Mouse (Mus musculus): Measurements from ENCODE around the gene Cuedc2. TPM values are rescaled to one million over a fixed set of nuclear protein-coding genes. Genes with fewer than 3 reads are reported as not detected.

The Cuedc2 gene
- polyA plus RNA-seq, 1 experiment = 233 TPM

DNA sequence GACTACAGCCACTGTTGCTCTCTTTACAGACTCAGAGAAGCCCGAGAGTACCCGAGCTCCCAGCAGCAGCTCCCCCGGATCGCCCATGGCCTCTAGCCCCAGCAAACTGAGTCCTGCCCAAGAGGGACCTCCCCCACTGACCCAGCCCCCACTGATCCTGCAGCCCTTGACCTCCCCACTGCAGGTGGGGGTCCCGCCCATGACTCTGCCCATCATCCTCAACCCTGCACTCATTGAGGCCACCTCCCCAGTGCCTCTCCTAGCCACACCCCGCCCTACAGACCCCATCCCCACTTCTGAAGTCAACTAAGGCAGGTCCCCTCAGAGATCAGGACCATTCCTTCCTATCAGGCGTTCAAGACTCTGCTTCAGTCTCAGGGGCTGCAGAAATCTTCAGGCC lies 52.9 kb downstream of the Cuedc2 start:
- no peak for TF ChIP-seq CTCF (IDR thresholded peaks at IDR 0.05; ENCODE audit: extremely low read depth, insufficient read depth, low read length)
- no peak for TF ChIP-seq POLR2A (IDR thresholded peaks at IDR 0.05; ENCODE audit: extremely low read depth, insufficient read depth, low read length)
- no peak overlapping the region for H3K4me3 ChIP-seq (ENCODE audit: insufficient read depth, low read length)
- H3K4me1 ChIP-seq (ENCODE audit: control insufficient read depth, insufficient read depth, low read length) = no peaks in the 10 kb centered on the region
- H3K27ac ChIP-seq (ENCODE audit: insufficient read depth, low read length) = no peak overlapping the region

DNA sequence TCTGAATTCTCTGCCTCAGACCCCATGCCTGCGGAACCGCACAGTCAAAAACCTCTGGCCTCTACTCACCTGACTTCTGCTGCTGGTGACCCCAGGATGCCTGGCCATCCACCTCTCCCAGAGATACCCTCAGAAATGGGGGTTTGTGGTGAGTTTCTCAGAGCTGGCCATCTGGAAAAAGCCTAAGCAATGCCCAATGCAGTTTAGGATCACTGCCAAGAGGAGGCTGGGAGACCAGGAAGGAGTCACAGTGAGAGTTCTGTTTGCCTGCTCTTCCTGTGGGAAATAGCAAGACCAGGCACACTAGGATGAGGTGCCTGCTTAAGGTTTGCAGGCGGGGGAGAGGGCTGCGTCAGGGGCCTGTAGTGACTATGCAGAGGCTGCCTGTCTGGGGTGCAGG lies 53.8 kb downstream of the Cuedc2 start:
- Histone ChIP-seq H3K4me3 (ENCODE audit: insufficient read depth, low read length) (no peak overlapping the region), H3K27ac (ENCODE audit: insufficient read depth, low read length) (no peak overlapping the region), H3K4me1 (ENCODE audit: control insufficient read depth, insufficient read depth, low read length) (no peaks in the 10 kb centered on the region)
- TF ChIP-seq POLR2A (IDR thresholded peaks at IDR 0.05; ENCODE audit: extremely low read depth, insufficient read depth, low read length) (no peak), CTCF (IDR thresholded peaks at IDR 0.05; ENCODE audit: extremely low read depth, insufficient read depth, low read length) (no peak)

DNA sequence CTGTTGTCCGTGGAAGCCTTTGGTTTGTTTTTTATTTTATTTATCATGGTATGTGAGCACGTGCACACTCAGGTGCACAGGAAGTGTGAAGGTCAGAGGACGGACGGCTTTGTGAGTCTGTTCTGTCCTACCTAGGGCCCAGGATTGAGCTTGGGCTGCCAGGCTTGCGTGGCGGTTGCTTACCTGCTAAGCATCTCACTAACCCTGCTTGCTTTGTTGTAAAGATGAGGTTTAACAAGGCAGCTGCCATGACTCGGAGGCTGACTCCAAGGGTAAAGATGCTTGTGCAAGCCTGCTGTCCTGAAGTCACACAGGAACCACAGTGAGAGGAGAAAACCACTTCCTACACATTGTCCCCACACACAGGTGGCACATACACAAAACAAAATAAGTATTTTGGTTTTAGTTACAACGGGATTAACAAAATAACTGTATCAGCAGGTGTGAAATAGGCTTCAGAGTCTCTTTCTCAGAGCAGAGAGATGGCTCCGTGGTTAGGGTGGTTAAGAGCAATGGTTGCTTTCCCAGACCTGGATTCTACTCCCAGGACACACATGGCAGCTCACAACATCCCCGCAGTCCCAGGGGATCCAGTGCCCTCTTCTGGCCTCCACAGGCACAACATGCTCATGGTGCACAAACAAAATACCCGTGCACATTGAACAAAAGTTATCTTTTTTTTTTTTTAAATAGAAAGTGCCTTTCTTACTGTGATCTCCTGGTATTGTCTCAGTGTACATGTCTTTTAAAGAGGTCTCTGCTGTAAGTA lies 56.2 kb downstream of the Cuedc2 start:
- no peaks in the 10 kb centered on the region for H3K4me1 ChIP-seq (ENCODE audit: control insufficient read depth, insufficient read depth, low read length)
- no peak overlapping the region for H3K27ac ChIP-seq (ENCODE audit: insufficient read depth, low read length)
- TF ChIP-seq POLR2A (IDR thresholded peaks at IDR 0.05; ENCODE audit: extremely low read depth, insufficient read depth, low read length) (no peak), CTCF (IDR thresholded peaks at IDR 0.05; ENCODE audit: extremely low read depth, insufficient read depth, low read length) (no peak)
- H3K4me3 ChIP-seq (ENCODE audit: insufficient read depth, low read length) = no peak overlapping the region

Other genes starting within 250 kb of the Cuedc2 start
- not detected in 2 replicates for gene Elovl3, start 206.8 kb downstream of the Cuedc2 start, polyA plus RNA-seq (2012; rRNA removed)
- gene Pitx3, start 190.4 kb downstream of the Cuedc2 start, polyA plus RNA-seq (2012; rRNA removed) = 0.06 TPM in 1 of 2 replicates, not detected in the other
- gene Gbf1, start 186.2 kb downstream of the Cuedc2 start, polyA plus RNA-seq (2012; rRNA removed) = 68.7 and 74.1 TPM in 2 replicates
- 2.4 and 2.8 TPM in 2 replicates for gene Nfkb2, start 34.4 kb downstream of the Cuedc2 start, polyA plus RNA-seq (2012; rRNA removed)
- 617 and 701 TPM in 2 replicates for gene Psd, start 11.5 kb downstream of the Cuedc2 start, polyA plus RNA-seq (2012; rRNA removed)
- 42.8 and 42.9 TPM in 2 replicates for gene Fbxl15, start 10.5 kb downstream of the Cuedc2 start, polyA plus RNA-seq (2012; rRNA removed)
- gene Mfsd13a, start 2.4 kb upstream of the Cuedc2 start, polyA plus RNA-seq (2012; rRNA removed) = 35.9 and 40.5 TPM in 2 replicates
- 1.7 and 2.4 TPM in 2 replicates for gene 2310034G01Rik, start 11.6 kb upstream of the Cuedc2 start, polyA plus RNA-seq (2012; rRNA removed)
- 183 and 188 TPM in 2 replicates for gene Actr1a, start 57.0 kb upstream of the Cuedc2 start, polyA plus RNA-seq (2012; rRNA removed)
- 9.5 and 10.0 TPM in 2 replicates for gene Sufu, start 58.2 kb upstream of the Cuedc2 start, polyA plus RNA-seq (2012; rRNA removed)
- gene Trim8, start 163.0 kb upstream of the Cuedc2 start, polyA plus RNA-seq (2012; rRNA removed) = 44.7 and 47.1 TPM in 2 replicates
- 213 and 216 TPM in 2 replicates for gene Arl3, start 234.5 kb upstream of the Cuedc2 start, polyA plus RNA-seq (2012; rRNA removed)
- gene Sfxn2, start 234.7 kb upstream of the Cuedc2 start, polyA plus RNA-seq (2012; rRNA removed) = 5.1 and 5.5 TPM in 2 replicates